Mouse (Mus musculus) cerebellum, postnatal 10 days (tissue): ENCODE measurements at regions not wholly inside any gene's neighbourhood (a gene's known extent, or its start where the extent isn't known, plus 50 kb on each side); places are given as distances from the start of the nearest gene placed in this dataset.

Experiments used
- DNase-seq, 2 experiments: peaks; one replicate each; pipeline ENCODE4 v3.0.0; 2021; ENCODE audit warnings: mixed read lengths in 2 of 2

GRCm38 (mm10) chr4:26273754-26274153 is 72.9 kb downstream of the Manea start:
- no peak for DNase-seq

DNA sequence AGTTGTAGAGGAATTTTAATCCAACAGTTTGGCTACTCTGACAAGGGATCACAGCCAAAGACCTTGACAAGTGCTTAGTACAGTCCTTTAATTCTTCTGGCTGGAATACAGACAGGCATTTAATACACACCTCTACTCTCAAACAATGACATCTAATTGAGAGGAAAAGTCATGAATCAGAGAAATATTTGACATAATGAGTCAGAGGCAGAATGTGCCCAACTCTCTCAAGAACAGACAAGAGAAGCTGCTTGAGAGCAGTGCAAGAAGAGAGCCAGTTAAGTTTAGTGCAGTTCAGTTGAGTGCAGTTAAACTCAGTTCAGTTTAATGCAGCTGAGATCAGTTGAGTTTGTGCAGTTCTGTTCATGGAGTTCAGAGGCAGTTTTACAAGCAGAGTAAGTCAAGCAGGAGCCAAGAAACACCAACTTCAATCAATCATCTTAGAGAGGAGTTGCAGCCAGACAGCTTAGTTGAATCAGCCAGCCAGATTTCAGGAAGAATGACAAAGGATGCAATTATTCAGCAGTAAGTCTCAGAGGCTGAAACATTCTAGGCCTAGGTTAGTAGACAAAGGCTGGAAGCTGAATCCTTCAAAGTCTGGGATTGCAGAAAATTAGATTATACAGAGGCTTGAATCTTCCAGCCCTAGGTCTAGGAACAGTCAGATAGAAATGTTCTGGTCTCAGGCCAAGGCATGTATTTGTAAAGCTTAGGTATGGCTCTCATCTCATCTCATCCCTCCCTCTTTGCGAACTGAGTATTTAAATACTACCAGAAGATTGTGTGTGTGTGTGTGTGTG is 87.3 kb downstream of the Manea start:
- DNase-seq, result no peak

DNA sequence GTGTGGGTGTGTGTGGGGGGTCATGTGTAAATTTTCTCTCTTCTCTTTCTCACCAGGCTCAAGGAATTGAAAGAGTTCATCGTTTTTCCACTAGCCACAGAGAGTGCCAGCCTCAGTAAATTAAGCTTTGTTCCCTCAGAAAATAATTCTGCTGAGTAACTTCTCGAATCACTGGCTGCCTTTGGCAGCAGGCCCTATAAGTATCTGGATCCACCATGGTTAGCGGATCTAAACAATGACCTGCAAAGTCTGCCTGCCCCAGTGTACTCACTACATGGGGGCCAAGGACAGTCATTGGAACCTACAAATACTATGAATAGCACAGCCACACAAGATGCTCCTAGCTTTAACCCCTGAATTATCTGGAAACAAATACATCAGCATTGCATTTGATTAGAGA is 90.8 kb downstream of the Manea start:
- no peak for DNase-seq

GRCm38 (mm10) chr4:26247925-26248856 is 98.5 kb downstream of the Manea start:
- DNase-seq, result peak; percentile 89 to 92

GRCm38 (mm10) chr4:26223267-26223666 is 123.4 kb downstream of the Manea start:
- DNase-seq, result no peak
